Mouse (Mus musculus): ENCODE results near the gene Cir1. TPM values are rescaled to one million over a fixed set of nuclear protein-coding genes. Genes with fewer than 3 reads are reported as not detected.

Gene Cir1
- total RNA-seq, 2 experiments from 2014 or later, result 23.0 to 39.4 TPM

- no peak for ATAC-seq (replicated peaks; ENCODE audit: low FRiP score, poor library complexity, severe bottlenecking)
Measured at GRCm38 (mm10) chr2:73248701-73249100, 63.8 kb downstream of the Cir1 start.

- no peak for ATAC-seq (replicated peaks; ENCODE audit: low FRiP score, poor library complexity, severe bottlenecking)
Measured at GRCm38 (mm10) chr2:73241299-73241698, 71.2 kb downstream of the Cir1 start.

Other genes starting within 250 kb of the Cir1 start
- gene Ola1, start 93.8 kb downstream of the Cir1 start, total RNA-seq (2015; ENCODE audit: low replicate concordance), result 28.9 and 46.5 TPM in 2 replicates
- 25.9 and 44.2 TPM in 2 replicates for gene Ola1, start 93.8 kb downstream of the Cir1 start, total RNA-seq (2017; ENCODE audit: low replicate concordance)
- not detected in 2 replicates for gene Sp9, start 40.8 kb downstream of the Cir1 start, total RNA-seq (2015; ENCODE audit: low replicate concordance)
- gene Sp9, start 40.8 kb downstream of the Cir1 start, total RNA-seq (2017; ENCODE audit: low replicate concordance), result not detected in 2 replicates
- gene Scrn3, start 100 bp downstream of the Cir1 start, total RNA-seq (2015; ENCODE audit: low replicate concordance), result 56.2 and 71.3 TPM in 2 replicates
- 108 and 110 TPM in 2 replicates for gene Scrn3, start 100 bp downstream of the Cir1 start, total RNA-seq (2017; ENCODE audit: low replicate concordance)
- 25.2 and 31.0 TPM in 2 replicates for gene Gpr155, start 73.9 kb upstream of the Cir1 start, total RNA-seq (2015; ENCODE audit: low replicate concordance)
- gene Gpr155, start 73.9 kb upstream of the Cir1 start, total RNA-seq (2017; ENCODE audit: low replicate concordance), result 27.2 and 29.7 TPM in 2 replicates
- gene Wipf1, start 217.0 kb upstream of the Cir1 start, total RNA-seq (2015; ENCODE audit: low replicate concordance), result 12.6 and 13.3 TPM in 2 replicates
- gene Wipf1, start 217.0 kb upstream of the Cir1 start, total RNA-seq (2017; ENCODE audit: low replicate concordance), result 3.6 and 3.7 TPM in 2 replicates

Measured in erythroid progenitor cell, adult 5-6 weeks (primary cell).